Mouse (Mus musculus) Muller cell, postnatal 12 days (primary cell): ENCODE measurements at regions not wholly inside any gene's neighbourhood (a gene's known extent, or its start where the extent isn't known, plus 50 kb on each side); places are given as distances from the start of the nearest gene placed in this dataset.

Experiments used
- DNase-seq: peaks from one replicate; pipeline ENCODE4 v3.0.0-alpha.2; 2015; ENCODE audit errors: inconsistent ontology term

DNA sequence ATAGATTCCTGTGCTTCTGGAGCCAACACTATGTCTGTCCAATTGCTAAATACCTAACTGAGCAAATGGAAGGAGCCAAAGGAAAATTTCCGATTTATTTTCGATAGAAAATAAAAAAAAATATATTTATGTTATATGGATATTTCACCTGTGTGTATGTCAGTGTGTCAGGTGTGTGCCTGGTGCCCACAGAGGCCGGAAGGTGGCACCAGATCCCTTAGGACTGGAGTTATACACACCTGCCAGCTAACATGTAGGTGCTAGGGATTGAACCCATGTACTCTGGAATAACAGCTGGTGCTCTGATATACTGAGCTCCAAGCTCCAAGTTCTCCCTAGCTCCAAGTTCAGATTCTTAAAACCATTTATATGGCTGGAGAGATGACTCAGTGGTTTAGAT, 79.0 kb downstream of the Mfsd1 start:
- DNase-seq = no peak

DNA sequence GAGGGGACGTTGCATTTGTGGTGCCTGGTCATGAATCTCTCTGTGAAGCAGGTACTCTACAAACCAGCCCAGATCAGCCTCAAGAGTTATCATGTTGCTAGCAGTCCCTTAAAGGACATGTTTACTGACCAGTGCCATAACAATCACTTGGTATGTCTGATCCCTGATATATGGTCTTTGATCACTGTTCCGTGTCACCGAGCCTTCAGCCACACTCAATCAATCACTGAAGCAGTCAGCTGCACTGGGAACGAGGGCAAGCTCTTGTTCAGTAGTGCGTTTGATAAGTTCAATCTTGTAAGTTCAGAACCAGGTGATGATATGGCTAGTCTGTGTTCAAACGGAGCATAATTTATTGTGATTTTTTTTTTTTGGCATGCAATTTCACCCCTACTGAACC, 126.8 kb downstream of the Mfsd1 start:
- no peak for DNase-seq

- DNase-seq = no peak
Measured at GRCm38 (mm10) chr3:67711716-67712115, 129.2 kb downstream of the Mfsd1 start.

DNA sequence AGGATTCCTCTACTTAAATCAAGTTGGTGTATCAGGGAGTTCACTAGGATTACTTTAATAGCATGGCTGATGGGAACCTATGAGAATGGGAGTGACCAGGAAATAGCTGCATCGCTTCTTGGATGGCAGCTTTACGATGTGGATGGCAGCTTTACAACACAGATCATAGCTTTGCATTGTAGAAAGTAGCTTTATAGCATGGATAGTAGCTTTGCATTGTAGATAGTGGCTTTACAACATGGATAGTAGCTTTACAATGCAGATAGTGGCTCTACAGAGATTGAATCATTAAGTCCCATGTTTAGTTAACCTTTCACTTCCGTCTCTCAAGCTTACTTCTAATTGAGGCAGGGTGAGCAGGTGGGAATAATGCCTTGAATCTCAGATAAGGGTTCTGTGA, 149.4 kb downstream of the Mfsd1 start:
- DNase-seq = no peak

DNA sequence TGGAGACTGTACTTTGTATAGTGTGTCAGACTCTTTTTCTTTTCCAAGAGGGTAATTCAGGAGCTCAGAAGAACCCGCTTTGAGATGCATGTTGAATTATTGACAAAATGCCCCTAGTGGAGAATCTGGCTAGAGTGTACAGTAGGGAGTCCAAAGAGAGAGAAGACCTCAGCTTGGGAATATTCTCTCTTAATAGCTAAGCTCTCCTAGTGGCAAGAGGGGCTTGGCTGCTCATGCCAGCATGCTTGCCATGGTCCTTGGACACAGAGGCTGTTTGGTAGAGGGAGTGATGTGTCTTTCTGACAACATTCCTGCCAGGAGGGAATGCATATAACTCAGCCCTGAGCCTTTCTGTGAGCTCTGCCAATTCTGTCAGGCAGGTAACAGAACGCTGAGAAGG, 150.3 kb downstream of the Mfsd1 start:
- no peak for DNase-seq

DNA sequence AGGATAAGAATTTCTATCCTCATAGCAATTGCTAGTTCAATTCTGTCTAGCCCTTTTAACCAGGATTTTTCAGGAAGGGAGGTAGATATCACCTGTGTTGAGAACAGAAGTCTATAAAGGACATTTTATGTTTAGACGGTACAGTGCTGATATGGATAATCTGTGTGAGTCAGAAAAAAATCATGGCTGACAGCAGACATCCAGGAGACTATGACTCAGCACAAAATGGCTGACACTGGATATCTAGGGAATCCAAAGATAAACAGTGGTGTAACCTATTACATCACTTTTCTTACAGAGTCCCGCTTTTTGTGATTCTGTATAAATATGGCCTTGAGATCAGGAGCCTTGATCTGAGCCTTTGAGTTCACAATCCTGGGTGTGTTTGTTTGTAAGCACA, 137.8 kb upstream of the Iqcj start:
- DNase-seq = no peak

- no peak for DNase-seq
Measured at GRCm38 (mm10) chr3:67768603-67769002, 123.4 kb upstream of the Iqcj start.

DNA sequence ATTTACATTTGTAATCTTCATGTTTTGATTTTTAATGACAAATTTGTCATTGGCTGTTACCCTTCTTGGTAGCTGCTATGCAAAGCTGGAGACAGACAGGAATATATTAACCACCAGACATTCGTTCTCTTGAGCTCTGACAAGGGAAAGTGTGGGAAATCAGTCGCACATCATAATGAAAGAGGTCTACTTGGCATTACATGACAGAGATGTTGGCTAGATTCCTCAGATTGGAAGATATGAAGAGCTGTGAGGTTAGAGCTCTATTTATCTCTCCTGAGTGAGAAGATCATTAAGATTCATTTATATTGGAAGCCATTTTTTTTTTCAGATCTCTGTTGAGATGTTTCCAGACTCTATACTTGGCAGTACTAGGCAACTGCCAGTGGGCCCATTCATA, 118.6 kb upstream of the Iqcj start:
- no peak for DNase-seq

DNA sequence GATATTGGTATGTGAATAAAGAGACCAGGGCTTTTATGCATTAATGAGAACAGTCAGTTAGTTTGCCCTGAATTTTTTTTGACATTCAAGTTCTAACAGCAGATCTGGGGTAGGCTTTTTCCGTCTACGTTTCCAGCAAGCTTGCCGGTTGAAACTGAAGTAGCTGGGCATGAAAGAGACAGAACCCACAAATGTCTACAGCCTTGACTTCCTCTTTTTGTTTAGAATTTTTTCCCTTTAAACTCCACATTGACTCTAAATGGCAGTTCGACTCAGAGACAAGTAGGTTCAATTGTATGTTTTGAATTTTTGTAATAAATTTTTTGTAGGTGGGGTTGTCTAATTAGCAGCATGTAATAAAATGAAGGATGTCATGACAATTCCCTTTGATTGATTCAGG, 109.8 kb upstream of the Iqcj start:
- DNase-seq = no peak

DNA sequence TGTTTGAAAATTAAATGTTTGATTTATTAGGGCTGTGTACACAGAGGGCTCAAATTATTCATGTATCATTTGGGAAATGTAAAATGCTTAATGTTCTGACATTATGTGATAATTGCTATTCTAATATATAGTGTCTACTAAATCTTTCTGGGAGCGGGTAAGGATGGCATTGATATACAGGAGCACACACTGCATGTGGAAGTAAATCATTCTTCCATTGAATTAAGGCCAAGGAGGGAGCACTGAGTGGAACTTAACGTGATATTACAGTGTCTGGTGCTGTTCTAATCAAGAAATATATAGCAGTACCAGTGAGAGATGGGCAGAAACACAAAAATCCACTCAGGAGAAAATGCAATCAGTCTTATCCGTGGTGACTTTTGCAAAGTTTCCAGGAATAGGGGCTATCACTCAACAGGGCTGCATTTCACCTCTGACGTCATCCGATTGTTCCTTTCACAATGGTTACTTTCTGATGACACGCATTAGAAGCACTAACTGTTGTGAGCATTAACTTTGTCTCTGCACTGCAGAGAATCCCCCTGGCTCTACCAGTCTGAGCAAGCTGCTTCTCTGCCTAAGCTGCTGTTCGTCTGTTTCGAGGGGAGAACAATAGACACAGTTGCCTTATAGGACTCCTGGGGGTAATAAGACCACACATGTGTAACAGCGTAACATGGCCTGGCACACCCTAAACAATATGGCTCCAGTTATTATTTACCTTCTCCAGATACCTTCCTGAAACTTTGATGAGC, 85.0 kb upstream of the Iqcj start:
- DNase-seq = no peak

- no peak for DNase-seq
Measured at GRCm38 (mm10) chr3:67828156-67828555, 63.9 kb upstream of the Iqcj start.

- peak; percentile 2 for DNase-seq
Measured at GRCm38 (mm10) chr3:67833041-67833663, 58.9 kb upstream of the Iqcj start.
